Mouse (Mus musculus) cerebellum, postnatal 36 days (tissue): Measurements from ENCODE around the gene Gsg1l.
A peak's percentile ranks its signal among the peaks of the same experiment; 100 is the strongest.

Source experiments
- DNase-seq, 2 experiments: peaks; one replicate each; pipeline ENCODE4 v3.0.0; 2021 to 2022; ENCODE audit warnings: mixed read lengths in 2 of 2

The Gsg1l gene

DNA sequence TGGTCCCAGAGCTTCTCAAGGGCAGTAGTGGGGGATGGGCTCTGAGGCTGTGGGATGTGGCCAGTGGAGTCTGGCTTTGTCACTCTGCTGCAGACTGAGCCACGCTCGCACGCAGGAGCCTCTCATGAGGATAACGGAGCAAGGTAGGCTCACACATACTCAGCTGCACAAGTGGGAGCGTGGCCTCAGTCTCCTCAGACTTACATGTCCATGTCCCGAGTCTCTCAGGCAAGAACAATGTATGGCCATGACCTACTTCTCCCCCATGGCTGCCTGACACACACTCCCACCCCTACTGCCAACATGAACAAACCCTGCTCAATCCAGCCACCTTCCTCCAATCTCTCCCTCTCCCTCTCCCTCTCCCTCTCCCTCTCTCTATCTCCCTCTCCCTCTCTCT lies 106.8 kb downstream of the Gsg1l start:
- no peak for DNase-seq

DNA sequence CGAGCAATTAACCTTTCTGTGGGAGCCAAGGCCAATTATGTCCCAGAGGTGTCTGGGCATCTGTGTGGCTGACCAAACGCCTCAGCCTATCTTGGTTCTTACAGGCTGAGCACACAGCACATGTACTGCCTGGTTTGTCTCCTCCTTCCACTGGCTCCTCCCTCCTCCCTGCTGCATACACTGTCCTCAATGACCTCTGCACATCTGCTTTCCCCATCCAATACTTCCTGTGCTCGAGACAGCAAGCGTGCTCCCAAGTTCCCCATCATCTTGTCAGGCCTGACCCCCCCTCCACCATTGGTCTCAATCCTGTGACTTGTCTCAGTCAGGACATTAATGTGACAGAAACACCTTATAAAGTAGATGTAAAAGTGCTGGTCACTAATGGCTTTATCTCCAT lies 108.3 kb downstream of the Gsg1l start:
- DNase-seq = no peak

DNA sequence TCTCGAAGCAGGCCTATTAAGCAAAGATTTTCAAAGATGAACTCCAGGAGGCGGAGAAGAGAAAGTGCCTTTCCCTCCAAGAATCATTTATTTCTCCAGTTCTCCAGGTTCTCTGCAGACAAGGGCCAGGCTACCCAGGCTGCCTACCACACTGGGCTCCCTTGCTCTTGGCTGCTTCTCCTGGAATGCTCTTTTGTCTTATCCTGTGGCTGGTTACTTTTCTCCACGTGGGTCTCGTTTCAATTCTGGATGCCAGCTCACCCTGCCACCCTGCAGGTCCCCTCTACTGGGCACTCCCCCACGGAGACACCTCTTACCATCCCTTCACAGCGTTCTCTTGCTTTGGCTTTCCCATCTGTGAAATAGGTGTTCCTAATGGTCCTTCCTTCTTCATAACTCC lies 109.4 kb downstream of the Gsg1l start:
- no peak for DNase-seq

DNA sequence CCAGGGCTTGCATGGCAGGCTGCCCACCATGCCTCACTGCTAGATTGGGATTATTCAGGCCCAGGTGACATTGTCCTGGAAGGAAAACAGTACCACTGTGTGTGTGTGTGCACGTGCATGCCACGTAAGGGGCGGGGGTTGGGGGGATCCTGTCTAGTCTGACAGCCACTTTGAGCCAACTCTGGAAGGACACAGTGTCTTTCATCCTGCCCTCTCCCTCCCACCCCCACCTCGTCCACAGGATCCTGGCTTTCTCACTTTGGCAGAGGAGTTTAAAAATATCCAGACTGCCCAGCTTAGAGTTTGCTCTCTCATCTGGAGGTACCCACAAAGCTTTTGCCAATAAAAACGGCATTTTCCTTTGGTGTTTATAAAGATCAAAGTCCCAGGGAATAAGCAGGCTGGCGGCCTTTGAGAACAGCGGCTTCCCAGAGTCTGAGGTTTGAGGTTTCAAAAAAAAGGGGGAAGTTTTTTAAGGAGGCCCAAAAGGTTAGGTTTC lies 110.0 kb downstream of the Gsg1l start:
- DNase-seq = no peak

DNA sequence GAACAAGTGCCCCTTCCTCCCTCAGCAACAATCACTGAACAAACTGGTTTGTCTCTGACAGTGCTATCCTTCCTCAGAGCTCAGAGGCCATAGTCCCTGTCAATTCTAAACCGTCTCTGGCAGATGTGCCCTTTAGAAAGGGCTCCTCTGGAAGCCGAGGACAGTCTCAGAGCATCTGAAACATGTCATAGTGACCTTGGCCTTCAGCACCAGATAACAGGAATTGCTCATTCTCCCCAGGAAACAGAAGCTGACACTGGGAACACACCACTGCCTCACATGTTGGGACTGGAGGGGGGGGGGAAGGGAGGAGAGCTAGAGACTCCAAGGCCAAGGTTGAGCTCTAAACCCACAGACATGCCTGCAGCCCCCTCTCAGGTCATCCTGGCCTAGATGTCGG lies 113.1 kb downstream of the Gsg1l start:
- no peak for DNase-seq

DNA sequence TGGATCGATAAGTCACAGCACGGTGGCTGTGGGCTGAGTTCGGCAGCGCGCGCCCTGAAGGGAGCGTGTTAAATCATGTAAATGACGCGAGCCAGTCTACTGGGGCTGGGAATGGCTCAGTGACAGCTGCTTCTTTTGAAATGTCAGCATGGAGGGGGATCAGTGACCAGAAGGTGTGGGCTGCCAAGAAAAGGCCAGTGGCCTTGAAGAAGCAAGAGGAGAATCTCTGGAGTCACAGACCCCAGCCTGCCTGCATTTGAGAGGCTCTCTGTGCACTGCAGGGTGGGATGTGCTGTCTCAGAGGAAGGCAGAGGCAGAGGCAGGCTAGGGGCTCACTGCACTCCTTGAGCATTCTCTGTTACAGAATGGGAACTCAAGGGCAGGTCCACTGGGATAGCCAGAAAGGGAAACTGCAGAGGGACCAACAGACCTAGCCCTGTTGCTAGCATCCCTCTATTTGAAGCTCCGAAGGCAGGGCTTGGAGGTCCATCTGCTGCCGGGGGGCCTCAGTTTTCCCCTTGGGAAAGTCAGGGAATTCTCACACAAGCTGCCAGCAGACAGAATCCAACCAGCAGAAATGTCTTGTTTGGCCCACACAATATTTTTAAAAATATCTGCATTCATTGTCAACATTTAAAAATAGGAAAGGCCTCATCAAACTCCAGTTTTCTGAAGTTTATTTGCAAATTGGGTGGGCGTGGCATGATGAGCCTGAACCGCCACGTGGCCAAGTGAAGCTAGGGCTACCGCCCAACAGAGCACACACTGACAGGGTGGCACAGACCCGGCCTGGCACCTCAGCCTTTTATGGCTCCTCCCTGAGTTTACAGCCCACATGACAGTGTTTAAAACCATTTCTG lies 115.6 kb downstream of the Gsg1l start:
- no peak for DNase-seq

DNA sequence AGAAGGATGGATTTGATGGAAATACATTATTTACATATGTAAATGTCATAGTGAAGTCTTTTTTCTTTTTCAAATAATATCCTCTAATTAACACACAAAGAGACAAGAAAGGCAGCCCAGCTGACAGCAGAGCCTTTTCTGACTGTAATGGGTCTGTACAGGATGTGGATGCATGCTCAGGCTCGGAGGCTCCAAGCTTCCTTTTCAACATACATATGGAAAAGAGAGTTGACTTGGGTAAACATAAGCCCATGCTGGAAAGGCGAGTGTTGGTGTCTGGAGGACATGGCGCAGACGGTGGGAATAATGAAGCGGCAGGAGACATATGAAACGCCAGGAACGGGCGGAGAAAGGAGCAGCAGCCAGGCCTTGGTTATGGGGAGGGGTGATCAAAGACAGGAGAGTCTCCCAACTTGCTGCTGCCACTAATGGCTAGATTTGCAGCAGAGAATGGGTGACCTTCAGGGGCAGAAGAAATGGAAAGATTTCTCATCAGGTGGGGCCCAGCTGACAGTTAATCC lies 118.1 kb downstream of the Gsg1l start:
- no peak for DNase-seq

DNA sequence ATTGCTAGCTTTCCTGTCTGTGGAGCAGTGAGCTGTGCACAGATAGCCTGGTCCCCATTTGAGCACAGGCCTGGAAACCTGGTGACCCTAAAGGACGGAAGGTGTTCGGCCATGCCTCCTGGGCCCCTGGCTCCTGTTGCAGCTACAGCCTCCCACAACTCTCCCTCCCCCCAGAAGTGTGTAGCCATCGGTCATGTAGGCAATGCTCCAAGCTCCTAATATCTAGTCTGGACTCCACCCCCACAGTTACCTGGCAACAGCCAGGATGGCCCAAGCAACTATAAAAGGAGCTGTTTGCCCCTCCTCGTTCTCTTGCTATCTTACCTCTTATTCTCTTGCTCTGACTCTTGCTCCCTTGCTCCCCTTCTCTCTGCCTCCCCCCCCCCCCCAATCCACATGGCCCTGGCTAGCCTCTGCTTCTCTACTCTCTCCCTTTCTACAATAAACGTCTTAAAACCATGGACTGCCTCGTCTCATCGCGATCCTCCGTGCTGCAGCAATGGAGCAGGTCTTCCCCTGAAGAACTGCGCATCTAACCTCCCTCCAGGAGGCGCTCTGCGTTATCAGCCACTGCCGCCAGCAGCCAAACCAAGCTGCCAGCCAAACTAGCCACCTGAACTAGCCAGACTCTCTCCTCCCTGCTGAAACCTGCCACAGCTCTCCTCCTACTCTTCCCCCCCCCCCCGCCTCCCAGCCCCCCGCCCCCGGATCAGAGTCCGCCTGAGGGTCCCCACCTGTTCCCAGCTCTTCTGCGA lies 122.7 kb downstream of the Gsg1l start:
- DNase-seq = no peak

DNA sequence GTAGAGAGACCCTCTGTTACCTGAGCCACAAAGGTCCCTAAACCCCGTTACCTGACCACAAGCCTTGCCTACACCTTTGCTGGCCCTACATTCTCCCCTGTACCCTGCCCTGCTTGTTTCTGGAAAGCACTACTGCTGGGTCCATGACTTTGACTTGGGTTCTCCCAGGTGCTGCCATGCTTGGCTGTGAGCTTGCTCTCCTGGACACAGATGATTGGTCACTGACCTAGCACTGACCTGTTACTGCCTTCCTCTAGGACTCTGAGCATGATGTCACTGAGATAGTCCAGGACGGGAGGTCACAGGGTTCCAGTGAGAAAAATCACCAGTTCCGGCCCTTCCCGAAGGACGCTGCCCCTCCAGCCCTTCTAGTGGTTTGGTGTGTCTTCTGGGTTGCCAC lies 123.4 kb downstream of the Gsg1l start:
- no peak for DNase-seq

DNA sequence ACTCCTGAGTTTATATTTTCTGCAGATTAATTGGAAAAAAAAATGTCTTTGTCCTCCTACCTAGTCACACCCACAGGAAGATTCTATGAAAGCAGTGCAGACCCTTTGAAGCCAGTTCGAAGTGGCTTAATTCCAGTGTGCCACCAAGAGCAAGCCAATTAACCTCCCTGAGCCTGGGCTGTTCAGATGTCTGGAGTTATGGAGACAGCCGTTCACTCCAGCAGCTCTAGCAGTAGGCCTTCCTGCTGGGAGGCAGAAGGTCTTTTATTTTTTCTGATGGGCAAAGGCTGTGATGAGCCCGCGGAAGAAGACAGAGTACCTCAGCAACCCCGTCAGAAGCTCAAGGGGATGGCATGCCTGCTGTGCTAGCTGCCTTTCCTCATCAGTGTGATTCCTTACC lies 127.2 kb downstream of the Gsg1l start:
- no peak for DNase-seq

DNA sequence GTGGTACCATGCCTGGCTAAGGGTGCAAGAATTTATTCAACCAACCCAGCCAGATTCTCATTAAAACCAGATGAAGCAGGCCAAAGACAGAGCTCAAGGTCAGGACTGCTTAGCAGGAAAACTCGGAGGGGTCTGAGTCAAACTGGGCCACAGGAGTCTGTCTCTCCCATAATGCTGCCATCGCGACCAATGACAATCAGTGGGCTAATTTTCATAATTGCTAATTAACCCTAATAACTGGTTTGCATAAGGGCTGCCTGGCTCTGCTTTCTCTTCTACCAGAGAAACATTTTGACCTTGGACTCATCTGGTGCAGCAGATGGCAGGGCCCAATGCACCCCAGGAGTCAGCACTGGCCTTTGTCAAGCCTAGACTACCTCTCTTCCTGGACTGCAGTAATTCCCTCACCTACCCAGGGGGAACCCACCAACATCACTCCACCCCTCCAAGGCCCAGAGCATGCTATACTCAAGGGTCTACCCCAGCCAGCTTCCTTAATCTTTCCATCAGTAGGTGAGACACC lies 127.8 kb downstream of the Gsg1l start:
- peak; percentile 20 to 23 for DNase-seq

DNA sequence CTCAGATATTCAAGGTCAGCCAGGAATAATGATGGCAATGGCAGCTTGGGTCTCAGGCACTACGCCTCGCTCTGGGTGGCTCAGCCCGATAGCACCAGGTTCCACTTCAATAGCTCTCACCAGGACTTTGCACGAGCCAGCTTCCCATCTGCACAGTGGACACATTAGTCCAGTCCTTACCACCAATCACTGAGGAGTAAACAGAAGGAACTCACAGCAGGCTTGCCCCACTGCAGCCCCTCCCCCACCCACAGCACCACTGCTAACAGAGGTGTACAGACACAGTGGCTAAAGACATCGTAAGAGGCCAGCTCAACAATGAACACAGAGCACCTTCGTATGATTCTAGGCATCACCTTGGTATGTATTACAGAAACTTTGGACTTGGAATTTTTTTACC lies 128.4 kb downstream of the Gsg1l start:
- no peak for DNase-seq

DNA sequence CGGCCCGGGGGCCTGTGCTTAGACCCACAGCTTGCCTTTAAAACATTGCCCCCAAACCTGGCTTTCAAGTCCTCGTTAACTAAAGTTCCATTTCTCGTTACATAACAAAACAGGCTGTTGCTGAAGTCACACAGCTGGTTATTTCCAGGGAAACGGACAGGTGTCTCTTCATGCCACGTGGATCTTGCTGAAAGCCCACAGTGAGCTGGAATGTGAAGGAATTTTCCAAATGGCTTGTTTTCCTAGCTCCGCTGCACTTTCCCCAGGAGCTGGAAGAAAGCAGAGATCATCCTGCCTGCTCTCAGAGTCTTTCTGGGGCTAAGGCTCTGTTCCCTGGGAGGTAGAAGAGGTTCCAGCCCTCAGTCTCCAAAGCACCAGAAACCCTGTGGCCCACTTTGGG lies 130.3 kb downstream of the Gsg1l start:
- no peak for DNase-seq

DNA sequence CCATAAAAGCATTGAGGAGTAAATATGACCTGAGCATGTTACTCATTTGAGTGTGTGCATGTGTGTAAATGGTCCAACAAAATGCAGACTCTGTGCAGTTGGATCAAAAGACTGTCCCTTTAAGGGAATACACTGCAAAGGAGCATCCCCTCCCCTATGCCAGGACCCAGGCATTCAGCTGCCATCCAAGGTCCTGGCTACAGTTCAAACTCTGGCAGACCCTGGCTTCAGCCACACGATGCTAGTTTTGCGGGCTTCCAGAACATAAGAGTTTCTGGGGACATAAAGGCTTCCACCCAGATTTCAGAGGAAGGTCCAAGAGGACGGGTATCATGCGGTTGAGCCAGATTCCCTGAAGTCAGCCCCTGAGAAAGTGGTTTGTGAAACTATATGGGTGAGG lies 133.2 kb downstream of the Gsg1l start:
- no peak for DNase-seq

DNA sequence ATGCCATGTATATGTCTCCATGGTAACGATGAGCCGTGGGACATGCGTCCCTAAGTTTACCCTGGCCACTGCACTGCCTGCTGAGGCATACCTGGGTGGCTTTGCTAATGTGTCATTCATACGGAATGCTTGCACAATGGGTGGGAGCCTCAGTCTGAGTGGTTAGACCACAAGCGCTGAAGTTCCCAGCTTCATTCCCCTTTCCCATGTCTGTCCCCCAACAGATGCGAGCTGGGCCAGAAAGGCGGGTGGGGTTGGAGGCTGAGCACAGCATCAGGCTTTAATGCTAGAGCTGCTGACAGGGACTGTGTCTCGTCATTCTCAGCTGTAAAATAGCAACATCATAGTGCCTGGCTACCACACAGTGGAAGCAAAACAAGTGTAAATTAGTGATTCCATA lies 136.3 kb downstream of the Gsg1l start:
- no peak for DNase-seq

DNA sequence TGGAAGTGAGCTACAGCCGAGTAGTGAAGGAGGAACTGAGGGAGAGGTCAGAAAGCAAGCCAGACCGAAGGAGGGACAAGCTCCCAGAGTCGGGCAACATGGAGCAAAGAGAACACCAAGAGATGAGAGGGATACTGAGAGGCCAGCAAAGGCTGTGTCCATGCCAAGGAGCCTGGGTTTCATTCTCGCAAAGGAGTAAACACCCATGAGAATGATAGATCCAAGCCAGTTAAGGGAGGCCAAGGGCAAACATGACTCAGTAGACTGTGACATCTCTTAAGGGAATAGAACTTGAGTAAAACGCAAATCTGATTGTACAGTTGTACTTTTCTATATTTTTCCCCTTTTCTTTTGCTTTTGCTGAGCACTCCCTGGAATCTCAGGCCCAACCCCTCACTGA lies 137.6 kb downstream of the Gsg1l start:
- no peak for DNase-seq

DNA sequence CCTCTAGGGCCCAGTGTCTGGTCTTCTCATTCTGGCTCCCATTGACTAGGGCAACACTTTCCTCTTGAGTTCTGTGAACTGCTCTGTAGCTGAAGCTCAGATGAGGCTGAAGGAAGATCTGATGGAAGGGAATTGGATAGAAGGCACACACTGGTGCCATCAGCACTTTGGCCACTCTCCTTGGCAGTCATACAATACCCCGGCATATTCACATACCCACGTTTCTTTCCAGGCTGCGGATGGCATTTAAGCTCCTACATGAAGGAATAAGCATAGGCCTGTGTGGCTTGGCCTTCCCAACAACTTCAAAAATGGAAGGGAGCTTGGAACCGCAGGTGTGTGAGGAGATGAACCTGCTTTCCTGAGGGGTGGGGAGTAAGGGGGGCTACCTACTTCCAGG lies 138.7 kb downstream of the Gsg1l start:
- DNase-seq = no peak

DNA sequence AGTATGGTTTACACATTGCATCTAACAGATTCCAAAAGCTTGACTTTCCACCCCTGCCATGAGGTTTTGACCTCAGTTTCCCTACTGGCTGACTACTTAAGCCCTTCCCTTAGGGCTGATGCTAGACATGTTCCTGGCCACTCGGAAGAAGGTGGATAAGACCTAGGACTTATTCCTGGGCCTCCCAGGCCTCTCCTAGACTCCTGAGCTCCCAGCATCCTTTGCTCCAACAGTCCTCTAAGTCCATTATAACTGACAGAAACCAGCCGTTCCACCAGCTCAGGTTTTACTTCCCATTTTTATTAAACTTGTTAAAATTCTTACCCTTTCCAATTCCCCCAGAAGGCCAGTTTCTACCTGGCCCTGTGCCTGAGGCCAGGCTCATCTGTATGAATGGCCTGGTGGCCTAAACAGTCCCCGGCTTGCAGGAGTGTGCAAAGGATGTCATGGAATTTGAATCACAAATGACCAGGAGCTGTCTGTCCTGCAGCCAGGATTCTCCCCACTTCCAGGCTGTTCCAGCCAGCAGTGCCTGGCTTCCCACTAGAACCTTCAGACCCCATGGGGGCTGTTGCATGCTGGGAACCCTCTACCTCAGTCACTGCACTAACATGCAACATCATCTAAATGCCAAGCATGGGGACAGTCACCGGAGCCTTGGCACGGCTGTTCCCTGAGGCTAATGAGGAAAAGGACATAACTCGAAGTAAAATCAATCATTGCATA lies 139.7 kb downstream of the Gsg1l start:
- DNase-seq = no peak

DNA sequence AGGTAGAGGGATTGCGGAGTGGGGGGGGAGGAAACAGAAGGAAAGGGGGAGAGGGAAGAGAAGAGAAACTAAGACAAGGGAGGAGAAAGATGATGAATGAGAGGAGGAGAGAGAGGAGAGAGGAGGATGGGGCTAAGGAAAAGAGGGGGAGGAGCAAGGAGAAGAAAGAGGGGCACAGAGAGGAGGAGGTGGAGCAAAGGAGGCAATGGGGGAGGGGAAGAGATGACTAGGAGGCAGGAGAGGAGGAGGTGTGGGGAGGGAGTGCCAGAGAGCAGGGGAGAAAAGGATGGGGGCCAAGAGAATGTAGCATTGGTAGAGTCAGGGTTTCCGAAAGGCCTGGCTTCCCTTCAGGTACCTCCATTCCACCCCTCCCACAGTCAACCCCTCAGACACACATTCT lies 147.9 kb downstream of the Gsg1l start:
- DNase-seq = no peak

DNA sequence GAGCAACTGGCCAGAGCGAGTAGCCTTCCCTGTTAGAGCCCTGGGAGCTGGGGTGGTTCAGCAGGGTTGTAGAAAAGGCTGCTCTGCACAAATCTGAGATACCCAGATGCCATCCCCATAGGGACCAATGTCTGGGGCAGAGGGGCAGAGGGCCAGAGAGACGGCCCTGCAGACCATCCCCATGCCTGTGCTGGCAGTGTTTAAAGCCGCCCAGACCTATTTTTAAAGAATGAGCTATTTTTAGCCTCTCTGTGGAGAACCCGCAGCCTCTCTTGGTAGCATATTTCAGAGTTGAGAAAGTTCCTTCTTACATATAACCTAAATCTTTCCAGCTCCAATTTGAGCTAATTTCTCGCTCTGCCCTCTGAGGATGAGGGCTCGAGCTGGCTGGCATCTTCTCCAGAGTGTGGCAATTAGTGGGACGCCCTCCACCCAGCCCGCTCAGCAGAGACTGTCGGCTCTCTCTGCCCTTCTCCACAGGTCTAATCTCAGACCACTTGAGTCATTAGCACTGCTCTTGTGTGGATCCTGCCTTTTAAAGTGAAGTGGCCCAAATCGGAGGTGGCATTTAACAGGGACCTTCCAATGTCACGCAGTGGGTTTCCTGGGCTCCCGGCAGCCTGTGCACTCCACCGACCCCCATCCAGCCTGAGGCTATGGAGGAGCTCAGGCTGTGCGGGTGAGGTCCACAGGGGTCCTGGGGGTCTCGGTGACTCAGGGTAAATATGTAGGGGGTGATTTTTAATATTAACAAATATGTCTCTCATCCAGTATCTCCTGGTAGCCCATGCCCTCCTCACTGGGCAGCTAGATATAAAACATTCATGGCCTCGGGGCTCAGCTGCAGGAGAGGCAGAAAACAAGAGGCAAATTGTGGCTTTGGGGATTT lies 148.6 kb downstream of the Gsg1l start:
- DNase-seq = no peak

DNA sequence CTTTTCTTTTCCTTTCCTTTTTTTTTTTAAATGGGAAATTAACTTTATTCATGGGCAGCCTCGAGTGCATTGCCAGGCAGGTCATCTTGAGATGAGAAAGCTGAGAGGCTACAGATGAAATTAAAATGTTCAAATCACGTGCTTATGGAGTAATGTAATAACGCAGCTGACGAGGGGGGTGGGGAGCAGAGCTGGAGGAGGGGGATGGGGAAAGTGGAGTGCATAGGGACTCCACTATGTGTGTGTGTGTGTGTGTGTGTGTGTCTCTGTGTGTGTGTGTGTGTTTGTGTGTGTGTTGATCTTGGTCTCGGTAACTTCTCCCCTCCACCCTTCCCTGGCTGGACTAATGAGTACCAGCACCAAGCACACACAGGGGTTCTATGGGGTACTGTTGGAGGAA lies 150.6 kb downstream of the Gsg1l start:
- no peak for DNase-seq

DNA sequence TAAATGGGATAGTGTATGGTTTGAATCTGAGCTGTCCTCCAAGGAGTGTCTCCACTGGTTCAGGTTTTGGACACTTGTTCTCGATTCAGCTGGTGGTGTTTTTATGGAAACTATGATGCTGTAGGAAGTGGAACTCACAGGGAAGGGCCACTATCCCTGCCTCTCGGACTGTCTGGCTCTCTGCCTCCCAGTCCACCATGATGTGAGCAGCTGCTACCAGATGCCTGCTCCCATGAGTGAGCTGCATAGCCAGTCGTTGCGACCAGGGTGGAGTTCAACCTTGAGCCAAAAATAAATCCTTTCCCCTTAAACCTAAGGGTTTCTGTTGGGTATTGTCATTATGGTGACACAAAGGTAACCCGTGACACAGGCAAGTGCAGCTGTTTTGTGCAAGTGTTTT lies 158.2 kb downstream of the Gsg1l start:
- DNase-seq = no peak
